Mouse (Mus musculus): Measurements from ENCODE around the gene Zfp553.
A peak's percentile ranks its signal among the peaks of the same experiment; 100 is the strongest.

Gene Zfp553

DNA sequence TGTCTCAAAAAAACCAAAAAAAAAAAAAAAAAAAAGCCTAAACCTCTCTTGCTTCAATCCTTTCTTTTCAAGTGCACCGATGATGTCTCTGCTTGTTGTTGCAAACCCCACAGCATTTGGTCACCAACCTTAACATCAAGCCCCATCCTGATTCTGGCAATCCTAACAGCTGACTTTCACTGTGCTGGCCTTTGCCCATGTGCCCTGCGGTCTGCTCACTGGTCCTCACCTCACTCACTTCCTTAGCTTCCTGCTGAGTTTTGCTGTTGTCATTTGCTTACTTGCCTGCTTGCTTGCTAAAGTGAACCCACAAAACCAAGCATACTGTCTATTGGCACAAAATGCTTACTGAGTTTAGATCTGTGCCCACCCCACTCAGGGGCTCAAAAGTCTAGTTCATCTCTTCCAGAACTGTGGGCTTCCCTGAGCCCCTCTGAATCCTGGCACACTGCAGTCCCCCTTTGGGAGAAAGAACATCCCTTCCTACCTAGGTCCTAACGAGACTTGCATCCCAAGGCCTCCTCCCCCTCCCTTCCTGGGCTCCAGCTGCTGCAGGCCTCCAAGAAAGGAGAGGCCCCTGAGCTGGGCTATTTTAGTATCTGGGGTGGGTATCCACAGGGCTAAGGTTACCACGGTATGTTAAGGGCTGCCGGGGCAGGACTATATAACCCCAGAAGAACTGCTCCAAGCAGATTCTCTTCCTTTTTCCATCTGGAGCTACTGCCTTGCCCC is 21.7 kb upstream of the Zfp553 start:
- DNase-seq (ENCODE audit: low spot score) = no peak

- DNase-seq (ENCODE audit: low spot score) = no peak
Observed at GRCm38 (mm10) chr7:127212432-127213250, 20.2 kb upstream of the Zfp553 start.

GRCm38 (mm10) chr7:127213485-127213884 is 19.4 kb upstream of the Zfp553 start:
- DNase-seq (ENCODE audit: low spot score) = no peak

DNA sequence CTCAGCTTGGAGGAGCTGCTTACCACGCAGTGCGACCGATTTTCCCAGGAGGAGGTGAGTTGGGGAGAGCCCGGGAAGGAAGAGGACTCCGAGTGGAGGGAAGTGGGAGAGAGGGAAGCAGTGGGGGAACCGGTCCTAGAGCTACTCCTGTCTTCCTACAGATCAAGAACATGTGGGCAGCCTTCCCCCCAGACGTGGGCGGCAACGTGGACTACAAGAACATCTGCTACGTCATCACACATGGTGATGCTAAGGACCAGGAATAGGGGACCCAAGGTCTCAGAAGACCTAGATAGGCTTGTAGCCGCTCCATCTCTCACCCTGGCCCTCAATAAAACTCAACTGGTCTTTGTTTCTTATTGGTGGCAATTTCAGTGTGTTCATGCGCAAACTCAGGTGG is 18.9 kb upstream of the Zfp553 start:
- DNase-seq (ENCODE audit: low spot score) = no peak

- no peak for DNase-seq (ENCODE audit: low spot score)
Observed at GRCm38 (mm10) chr7:127214521-127214920, 18.3 kb upstream of the Zfp553 start.

DNA sequence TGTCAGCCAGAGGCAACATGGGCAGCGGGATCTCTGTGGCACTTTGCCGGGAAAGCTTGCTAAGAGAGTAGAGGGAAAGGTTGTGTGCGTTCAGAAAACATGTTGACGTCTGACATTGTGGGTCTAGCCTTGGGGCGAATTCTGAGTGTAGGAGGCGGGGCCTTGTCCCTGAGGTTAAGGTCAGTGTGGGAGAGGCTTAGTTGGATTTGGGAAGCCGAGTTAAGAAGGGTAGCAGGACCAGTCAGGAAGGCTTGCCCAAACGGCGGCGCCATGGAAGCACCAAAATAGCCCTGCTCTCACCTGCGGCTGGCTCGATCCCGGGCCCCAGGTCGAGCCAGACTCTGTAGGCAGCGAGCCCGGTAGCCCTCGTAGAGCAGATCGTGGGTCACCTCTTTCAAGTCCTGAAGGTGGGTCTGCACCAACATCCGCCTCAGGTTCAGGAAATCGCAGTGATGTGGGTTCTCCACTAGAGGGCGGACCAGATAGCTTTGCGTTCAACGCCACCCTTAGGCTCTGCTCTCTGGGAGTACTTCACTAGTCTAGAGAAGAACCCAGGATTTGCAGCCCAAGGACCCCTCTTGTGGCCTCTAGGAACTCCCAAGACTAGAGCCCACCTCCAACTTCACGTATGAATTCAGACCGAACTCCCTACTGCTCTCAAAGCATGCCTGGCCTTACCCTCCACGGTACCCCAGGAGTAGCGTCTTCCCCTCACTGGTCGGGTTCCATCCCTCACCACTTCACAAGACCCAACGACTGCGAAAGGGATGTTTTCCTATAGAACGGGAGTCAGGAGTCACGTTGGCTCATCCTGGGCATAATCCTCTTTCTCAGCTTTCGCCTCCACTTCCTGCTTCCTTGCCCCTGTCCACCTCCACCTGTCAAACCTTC is 17.6 kb upstream of the Zfp553 start:
- DNase-seq (ENCODE audit: low spot score) = no peak

DNA sequence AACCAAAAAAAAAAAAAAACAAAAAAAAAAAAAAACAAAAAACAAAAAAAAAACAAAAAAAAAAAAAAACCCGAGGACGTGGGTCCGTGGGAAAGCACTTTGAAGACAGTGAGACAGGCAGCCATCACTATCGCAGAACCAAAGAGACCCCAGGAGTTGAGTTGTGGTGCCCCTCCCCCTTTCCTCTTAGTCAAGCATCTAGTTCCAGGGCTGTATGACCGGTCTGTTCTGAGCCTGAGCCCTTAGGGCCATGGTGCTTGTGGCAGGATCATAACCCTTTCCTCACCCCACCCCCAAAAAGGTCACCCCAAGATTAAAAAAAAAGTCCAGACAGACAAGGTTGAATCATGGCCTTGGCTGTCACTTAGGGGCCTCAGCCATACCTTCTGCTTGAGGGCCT is 16.6 kb upstream of the Zfp553 start:
- no peak for DNase-seq (ENCODE audit: low spot score)

DNA sequence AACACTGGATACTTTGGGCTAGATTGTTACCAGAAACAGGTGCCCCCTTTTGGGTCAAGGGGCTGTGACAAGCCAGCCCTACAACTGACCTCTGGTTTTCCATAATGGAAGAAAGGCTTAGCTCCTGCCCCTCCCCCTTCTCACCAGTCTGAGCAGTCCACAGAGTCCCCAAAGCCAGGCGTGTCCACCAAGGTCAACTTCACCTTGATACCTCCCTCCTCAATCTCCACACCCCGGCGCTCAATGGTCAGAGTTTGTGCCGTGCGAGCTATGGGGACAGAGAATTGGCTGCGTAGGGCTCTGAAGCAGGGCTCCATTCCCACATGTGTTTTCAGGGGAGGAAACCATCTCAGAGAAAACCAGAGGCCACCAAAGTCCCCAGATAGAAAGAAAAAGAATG is 15.4 kb upstream of the Zfp553 start:
- DNase-seq (ENCODE audit: low spot score) = no peak

DNA sequence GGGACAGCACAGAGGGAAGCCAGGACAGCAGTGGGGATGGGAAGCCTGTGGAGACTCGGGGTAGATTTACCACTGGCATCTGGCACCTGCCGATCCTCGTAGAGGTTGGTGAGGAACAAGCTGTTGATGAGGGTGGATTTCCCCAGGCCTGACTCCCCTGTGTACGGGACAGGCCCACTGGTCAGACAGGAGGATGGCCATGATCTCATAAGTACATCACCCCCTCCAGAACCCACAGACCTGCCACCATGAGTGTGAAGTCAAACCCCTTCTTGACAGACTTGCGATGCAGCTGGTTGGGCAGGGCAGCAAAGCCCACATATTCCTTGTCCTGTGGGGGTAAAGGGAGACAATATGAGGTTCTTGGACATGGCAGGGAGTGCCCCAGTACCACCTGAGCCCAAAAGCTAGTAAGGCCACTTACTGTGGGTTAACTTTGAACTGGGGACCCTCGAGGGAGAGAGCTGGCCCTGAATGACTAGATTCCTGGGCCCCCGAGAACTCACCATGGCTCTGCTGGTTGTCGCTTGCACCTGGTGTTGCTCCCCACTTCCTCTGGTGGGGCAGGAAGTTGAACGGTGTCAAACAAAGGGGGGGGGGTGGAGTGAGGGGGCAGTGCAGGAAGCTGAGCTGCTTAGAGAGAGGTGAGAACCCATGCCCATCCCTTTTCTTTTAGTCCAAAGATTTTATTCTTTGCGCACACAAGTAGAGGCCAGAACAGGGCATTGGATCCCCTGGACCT is 14.8 kb upstream of the Zfp553 start:
- DNase-seq (ENCODE audit: low spot score) = no peak

GRCm38 (mm10) chr7:127218670-127219069 is 14.2 kb upstream of the Zfp553 start:
- no peak for DNase-seq (ENCODE audit: low spot score)

DNA sequence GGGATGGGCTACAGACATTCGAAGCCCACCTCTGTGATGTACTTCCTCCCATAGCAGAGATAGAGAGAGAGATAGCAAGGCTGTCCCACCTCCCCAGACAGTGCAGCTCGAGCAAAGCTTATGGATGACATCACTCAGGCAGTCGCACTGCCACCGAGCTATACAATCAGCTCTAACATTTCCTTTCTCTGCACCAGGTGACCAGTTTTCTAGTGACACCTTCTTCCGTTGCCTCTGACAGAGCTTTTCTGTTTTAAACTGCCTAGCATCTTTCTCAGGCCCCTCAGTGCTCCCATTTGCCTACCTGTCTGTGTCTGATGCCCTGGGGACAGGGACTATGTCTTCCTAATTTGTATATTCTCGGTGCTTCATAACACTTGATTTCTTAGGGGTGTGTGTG is 12.4 kb upstream of the Zfp553 start:
- DNase-seq (ENCODE audit: low spot score) = no peak

DNA sequence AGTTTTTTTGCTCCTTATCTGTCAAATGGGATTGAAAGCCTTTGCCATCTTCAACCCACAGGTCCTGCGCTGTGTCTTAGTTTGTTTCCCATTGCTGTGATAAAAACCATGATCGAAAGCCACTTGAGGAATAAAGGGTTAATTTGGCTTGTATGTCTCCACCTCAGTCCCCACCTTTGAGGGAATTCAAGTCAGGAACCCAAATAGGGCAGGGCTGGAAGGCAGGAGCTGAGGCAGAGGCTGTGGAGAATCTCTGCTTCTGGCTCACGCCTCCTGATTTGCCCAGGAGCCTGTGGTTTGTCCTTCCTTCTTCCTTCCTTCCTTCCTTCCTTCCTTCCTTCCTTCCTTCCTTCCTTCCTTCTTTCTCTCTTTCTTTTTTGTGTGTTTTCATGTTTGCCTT is 9.8 kb upstream of the Zfp553 start:
- DNase-seq (ENCODE audit: low spot score) = no peak

DNA sequence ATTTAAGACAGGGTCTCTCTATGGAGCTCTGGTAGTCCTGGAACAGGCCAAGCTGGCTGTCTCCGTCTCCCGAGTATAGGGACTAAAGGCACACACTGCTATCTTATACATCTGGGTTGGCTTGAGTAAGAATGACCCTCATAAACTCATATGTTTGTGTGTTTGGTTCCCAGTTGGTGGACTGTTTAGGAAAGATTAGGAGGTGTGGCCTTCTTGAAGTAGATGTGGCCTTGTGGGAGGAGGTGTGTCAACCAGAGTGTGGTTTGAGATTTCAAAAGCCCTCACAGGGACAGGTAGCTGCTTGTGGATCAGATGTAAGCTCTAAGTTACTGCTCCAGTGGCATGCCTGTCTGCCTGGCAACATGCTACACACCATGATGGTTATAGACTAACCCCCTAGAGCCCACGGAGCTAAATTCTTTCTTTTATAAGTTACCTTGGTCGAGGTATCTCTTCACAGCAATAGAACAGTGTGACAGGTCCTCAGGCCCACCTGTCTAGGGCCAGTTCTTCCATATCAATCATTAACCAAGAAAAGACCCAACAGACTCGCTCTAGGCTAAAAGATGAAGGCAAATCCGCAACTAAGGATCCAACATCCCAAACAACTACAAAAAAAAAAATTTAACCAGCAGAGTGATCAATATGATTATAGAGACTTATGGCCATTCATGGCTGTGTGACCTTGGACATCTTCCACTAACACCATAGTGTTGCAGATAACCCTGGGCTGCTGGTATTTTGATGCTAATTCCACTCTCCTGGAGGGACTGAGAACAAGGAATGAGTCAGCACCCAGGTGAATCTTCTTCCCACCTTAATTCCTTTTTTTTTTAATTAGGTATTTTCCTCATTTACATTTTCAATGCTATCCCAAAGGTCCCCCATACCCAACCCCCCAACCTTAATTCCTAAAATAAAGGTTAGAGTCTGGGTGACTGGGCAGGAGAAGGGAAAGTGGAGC is 9.1 kb upstream of the Zfp553 start:
- DNase-seq (ENCODE audit: low spot score) = no peak

GRCm38 (mm10) chr7:127224616-127225015 is 8.2 kb upstream of the Zfp553 start:
- DNase-seq (ENCODE audit: low spot score) = no peak

- DNase-seq (ENCODE audit: low spot score) = no peak
Observed at GRCm38 (mm10) chr7:127225147-127225995, 7.5 kb upstream of the Zfp553 start.

GRCm38 (mm10) chr7:127228615-127229303 is 4.1 kb upstream of the Zfp553 start:
- peak; percentile 83 for DNase-seq (ENCODE audit: low spot score)

GRCm38 (mm10) chr7:127231376-127231775 is 1.5 kb upstream of the Zfp553 start:
- DNase-seq (ENCODE audit: low spot score) = no peak

DNA sequence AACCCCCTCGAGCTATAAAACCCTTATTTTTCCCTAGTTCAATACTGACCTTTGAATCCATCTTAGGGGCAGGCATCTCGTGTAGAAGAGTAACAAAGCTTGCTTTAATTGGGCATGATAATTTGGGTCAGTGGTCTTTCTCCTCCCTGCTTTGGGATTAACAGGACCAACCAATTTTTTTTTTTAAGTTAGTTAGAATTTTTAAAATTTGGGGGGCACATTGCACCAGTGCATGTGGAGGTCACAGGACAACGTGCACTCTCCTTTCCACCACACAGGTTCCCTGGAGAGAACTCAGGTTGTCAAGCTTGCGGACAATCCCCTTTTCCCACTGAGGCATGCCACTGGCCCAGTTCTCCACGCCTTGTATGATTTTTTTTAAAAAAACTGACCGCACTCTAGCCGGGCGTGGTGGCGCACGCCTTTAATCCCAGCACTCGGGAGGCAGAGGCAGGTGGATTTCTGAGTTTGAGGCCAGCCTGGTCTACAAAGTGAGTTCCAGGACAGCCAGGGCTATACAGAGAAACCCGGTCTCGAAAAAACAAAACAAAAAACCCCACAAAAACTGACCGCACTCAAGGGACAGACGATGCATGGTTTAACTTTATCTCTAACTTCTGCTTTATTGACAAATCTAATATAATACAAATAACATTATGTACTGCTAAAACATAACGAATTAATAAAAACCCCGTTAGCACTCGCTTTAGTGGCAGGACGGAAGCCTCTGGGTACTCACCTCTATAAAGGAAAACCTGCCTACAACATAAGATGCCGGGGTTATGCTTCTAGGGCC is 837 bp upstream of the Zfp553 start:
- no peak for DNase-seq (ENCODE audit: low spot score)

Data from layer of hippocampus, adult 11-12 months (tissue).